Mouse (Mus musculus) ES-E14 (cell line): Measurements from ENCODE around the gene Zswim7.

Experiments
- CHD2 ChIP-seq: IDR thresholded peaks from 2 replicates; pipeline ENCODE4 v1.6.1; 2014; ENCODE audit warnings: mild to moderate bottlenecking, low read depth, low read length, inconsistent platforms
- HCFC1 ChIP-seq: IDR thresholded peaks from 2 replicates; pipeline ENCODE4 v1.6.1; 2012; ENCODE audit warnings: low read length, inconsistent platforms, borderline replicate concordance; ENCODE audit not compliant: insufficient read depth
- MAFK ChIP-seq: IDR thresholded peaks from 2 replicates; pipeline ENCODE4 v1.6.1; 2014; ENCODE audit warnings: mild to moderate bottlenecking, low read depth, low read length, inconsistent platforms; ENCODE audit not compliant: insufficient read depth
- ZNF384 ChIP-seq: IDR thresholded peaks from 2 replicates; pipeline ENCODE4 v1.6.1; 2012; ENCODE audit warnings: low read depth, low read length, inconsistent platforms

DNA sequence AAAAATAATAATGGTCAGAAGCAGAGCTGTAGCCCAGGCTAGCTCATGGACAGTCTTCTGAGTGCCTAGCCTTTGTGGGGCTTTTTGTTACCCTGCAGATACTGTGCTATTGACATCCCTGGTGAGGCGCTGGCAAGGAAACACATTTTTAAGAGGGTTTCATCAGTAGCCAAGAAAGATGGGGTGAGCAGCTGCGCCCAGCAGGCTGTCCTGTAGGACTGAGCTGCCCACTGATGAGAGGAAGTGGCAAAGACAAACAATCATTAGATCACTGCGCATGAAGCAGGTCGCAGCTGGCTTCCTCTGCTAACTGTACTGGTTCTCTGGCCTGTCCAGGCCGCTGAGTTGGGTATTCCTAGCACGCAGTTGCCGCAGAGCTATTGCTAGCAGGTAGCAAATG, 17.6 kb downstream of the Zswim7 start:
- TF ChIP-seq ZNF384 (no peak), MAFK (no peak), HCFC1 (no peak), CHD2 (no peak)
